Mouse (Mus musculus): ENCODE results near the gene Cmss1.
A peak's percentile ranks its signal among the peaks of the same experiment; 100 is the strongest.

The Cmss1 gene

DNA sequence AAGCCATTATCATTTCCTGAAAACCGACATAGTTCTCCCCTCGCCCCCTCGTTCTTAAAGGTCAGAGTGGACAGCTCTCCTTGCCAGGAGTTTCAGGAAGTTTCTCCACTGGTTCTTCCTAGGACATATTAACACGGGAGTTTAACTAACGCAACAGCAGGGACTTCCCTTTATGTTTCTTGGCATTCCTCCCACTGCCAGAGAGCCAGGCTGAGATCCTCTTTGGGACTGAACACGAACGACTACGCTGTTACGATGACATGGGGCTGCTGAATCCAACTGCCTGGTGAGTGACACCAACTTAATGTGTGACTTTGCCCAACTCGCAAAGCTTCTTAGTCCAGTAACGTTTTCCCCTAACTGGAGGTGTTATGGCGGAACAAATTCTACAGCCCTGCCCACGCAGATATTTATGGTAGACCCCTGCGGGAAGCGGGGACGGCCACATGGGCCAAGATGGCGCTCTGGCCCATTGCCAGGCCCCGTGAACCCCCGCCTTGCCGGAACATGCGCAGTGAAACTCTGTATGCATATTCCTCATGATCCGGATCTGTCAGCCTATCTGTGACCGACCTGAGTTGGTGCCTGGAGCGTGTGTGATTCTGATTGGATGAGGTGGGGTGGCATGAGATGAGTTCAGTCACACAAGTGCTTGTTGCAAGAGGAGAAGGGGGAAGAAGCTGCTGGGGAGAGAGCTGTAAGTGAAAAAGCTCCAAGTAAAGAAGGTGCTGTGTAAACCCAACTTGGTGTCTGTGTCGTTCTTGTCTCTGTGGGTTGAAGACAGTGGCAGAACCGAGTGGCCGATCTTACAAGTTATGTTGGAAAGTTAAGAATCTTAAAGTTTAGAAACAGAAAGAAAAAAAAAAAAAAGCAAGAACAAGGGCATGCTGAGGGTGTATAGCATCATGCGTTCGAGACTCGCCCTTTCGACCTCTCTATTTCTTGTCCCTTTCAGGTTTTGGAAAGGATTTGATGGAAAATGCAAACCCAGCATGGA, 326.1 kb downstream of the Cmss1 start:
- DNase-seq, result peak; percentile 32

DNA sequence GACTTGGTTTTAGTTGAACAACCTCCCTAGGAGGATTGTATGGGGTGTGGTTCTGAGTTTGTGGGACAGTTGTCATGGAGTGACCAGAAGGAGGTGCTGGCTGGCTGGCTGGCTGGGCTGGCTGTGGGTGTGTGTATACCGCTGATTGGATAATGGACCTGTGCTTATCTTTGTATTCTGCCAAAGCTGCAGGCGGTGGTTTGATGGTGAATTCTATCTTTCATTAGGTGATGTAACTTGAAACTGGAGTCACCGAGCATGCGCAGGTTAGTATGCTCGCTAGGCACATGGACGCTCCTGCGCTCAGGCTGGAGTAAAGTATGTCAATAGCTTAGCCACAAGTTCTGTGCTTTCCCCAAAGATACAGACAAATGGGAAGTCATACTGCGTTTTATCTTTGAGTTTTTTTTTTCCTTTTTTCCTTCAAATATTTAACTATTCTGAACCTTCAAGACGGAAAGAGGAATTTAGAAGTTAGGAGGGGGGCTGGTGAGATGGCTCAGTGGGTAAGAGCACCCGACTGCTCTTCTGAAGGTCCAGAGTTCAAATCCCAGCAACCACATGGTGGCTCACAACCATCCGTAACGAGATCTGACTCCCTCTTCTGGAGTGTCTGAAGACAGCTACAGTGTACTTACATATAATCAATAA, 327.6 kb downstream of the Cmss1 start:
- DNase-seq, result no peak

DNA sequence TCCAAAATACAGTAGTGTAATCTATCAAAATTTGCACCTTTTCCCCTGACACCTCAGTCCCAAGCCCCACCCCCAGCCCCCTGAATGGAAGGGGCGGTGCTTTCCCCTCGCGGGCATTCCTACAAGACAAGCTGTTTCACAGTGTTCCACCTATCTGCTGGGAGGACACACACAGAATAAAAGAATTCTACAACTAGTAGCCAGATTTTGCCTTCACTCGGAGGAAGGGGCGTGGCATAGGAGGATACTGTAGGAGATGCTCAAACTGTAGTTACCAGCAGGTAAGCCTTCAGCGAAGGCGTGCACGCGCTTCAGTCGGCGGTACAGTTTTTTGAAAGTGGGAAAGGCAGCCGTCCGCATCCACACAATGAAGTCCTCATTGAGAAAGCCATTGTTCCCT, 336.9 kb downstream of the Cmss1 start:
- no peak for DNase-seq

DNA sequence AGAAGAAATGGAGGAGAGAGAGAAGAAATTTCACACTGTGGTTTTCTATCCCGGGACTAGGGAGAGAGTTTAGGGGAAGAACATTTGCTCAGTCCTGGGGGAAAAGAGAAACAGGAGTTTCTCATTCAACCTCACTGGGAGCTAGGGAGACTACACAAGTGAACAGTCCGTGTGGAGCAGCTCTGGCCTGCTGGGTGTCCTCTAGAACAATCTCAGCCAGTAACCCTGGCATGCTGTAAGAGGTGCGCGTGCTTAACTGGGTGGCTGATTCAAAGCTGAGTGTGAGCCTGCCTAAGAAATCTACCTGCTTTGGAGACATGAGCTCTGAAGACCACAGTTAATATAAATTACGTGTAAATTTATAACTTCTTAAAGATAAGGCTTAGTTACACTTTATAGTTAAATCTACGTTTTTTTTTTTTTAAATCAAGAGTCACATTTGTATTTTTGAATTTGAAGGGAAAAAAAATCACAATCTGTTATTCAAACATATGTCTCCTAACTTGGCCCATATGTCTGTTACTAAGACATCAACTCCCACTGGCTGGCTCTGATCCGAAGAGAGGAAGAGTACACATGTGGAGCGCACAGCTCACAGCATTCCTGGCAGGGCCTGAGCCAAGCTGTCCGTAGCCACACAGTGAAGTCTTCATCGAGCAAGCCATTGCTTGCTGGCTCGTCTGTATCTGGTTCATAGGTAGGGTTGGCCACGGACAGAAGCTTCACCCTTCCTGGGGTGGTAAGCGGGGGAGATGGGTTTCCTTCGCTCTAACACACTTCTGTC, 338.4 kb downstream of the Cmss1 start:
- DNase-seq, result peak; percentile 28

DNA sequence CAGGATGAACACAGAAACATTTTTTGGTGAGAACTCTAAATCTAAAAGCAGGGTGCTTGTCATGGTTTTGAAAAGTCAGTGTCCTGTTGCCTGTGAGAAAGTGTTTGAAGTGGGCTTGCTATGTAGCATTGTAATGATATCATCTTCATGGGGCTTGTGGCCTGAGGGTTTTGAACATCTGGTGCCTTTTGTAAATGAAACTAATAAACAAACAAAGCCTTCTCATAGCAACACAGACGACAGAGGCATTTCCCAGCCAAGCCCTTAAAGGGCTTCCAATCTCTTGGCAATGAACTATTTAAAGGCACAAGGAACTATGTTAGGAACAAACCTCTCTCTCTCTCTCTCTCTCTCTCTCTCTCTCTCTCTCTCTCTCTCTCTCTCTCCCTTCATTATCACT, 339.6 kb downstream of the Cmss1 start:
- peak; percentile 71 for DNase-seq

DNA sequence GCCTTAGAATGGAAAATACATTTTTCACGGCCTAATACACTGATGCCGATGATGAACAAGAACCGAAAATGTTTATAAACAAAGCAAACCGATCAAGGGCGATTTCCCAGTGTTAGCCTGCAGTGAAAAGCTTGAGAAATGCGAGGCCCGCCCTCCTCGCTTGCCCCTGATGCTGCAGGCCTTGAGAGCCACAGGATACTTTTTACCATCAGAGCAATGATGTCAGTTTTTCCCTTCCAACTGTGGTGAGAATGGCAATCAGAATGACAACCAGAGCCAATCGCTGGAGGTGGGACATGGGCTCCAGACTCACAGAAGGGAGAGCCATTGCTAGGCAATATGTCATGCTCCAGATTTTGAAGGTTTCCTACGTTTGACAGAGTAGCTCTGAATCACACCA, 346.5 kb downstream of the Cmss1 start:
- peak; percentile 44 for DNase-seq

DNA sequence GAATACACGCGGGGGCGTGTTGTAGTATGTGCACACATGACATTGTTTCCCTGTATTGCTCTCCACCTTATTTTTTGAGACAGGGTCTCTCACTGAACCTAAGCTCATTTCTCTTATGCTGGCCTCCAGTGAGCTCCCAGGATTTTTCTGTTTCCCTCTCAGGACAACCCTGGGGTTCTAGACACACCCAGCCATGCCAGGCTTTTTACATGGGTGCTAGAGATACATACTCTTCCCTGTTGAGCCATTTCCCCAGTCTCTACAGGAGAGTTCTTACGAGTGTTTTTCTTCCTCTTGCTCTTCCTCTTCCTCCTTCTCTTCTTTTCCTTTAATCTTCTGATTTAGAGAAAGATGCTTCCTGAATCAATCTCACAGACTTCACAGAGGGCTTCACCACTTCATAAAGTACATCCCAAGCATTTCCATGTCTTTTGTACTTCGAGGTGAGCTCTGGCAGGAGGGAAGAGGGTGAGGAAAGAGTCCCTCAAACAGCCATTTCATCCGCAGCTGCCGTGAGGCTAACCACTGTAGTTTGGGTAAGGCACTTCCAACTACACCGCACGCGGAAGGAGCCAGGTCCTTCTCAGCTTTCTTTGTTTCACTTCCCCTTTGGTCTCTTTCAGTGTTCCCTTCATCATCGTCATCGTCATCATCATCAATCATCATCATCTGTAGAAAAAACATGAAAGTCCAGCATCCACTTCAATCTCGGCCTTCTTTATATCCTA, 347.1 kb downstream of the Cmss1 start:
- DNase-seq, result no peak

All from lung, postnatal 10 days (tissue).